Mouse (Mus musculus) erythroblast, adult 5-6 weeks (primary cell): Measurements from ENCODE around the gene Nod1. TPM values are rescaled to one million over a fixed set of nuclear protein-coding genes. Genes with fewer than 3 reads are reported as not detected.

ENCODE experiments used
- ATAC-seq: replicated peaks from 2 replicates; pipeline ENCODE4 v1.8.0; 2016; ENCODE audit warnings: moderate number of reproducible peaks, mild to moderate bottlenecking, moderate TSS enrichment, inconsistent platforms; ENCODE audit not compliant: poor library complexity, low FRiP score, severe bottlenecking
- total RNA-seq, 2 experiments: library from RNA; stranded (forward) in 1 of 2; stranded (reverse) in 1 of 2; fragments of 150-400 nt in 1 of 2; fragments of 200-764, 138-1000 nt in 1 of 2; gene quantifications; 2 replicates each; pipeline versions ENCODE4 v1.2.3 to v1.2.4; 2015 to 2017; ENCODE audit warnings: low replicate concordance in 2 of 2

Nod1 gene
- total RNA-seq, 2 experiments from 2014 or later, result 1.6 to 16.9 TPM

DNA sequence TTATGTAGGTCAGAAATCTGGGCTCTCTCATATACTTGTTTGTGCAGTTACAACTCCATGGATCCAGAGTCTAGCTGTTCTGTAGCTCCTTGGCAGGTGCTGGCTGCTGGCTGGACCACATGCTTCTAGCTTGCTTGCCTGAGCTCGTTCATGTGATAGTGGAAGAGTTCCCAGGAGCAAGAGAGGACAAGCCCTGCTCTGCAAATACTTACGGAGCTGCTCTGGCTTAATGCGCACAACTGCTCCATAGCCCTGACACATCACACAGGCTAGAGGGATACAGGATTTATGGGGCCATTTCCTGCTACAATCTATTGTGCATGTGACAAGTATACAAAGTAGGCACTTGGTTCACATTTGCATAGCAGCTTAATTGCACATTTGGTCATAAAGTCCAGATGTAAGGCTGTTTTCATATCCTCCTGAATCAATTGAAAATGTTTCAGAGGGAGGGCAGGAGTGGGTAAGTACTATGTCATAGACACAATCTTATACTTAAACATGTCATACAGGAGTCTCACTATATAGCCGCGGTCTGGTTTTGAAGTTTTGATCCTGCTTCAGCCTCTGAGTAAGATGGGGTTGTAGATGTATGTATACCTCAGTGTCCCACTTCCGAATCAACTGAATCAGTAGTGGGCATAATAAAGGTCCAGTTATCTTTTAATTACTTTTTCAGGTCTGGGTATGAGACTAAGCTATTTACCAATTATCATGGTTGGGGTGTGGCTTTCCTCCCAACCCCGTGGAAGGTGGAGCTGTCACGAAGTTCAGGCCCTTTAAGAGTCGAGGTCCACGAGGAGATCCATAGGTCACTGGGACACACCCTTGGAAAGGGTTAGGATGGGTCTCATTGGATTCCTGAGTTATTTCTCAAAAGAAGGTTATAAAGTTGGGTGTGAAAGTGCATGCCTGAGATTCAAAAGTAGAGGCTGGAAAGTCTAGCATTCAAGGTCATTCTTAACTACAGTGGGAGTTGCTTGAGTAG is 66.1 kb downstream of the Nod1 start:
- ATAC-seq, result no peak

DNA sequence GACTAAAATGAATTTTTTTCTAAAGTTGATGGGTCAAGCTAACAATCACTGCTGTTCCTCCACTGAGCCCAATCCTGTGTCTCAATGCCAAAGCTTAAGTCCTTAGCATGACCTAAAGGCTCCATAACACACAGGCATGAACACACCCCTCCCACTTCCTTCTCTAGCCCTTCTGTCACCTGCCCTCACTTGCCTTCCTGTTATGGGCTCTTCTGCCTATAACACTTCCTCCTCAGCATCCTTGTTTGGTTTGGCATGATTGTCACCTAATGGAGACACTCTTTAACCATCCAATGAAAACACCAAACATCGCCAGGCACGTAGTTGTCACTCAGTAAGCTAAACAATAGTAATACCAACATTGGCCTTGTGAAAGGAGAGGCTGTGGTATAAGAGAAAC is 69.9 kb downstream of the Nod1 start:
- no peak for ATAC-seq

DNA sequence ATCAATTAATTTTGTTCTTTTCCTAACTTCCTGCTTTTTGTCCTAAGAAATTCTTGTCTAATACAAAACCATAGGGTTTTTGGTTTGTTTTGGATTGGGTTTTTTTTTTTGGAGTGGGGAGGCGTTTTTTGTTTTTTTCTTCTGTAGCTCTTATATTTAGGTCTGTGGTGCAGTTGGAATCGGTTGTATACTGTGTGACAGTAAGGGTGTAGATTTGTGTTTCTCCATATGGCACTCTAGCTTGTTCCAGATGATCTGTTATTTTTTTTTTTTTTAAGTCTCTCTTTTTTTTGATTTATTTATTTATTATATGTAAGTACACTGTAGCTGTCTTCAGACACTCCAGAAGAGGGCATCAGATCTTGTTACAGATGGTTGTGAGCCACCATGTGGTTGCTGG is 72.2 kb downstream of the Nod1 start:
- ATAC-seq, result no peak

DNA sequence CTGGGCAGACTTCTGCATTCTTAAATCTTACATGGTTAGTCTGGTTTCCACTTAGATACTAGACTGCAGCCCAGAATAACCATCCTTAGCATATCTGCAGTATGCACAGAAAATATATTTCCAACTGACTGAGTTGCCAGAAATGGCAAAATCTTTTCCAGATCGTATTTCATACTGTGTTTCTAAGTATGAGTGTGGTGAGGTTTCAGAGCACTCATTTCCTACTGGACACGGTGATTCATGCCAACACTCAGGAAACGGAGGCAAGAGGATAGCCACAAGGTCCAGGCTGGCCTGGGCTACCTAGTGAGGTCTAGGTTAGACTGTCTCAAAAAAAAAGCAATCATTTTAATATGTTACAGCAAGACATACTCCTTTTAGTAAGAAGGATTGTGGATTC is 81.0 kb downstream of the Nod1 start:
- ATAC-seq, result no peak

DNA sequence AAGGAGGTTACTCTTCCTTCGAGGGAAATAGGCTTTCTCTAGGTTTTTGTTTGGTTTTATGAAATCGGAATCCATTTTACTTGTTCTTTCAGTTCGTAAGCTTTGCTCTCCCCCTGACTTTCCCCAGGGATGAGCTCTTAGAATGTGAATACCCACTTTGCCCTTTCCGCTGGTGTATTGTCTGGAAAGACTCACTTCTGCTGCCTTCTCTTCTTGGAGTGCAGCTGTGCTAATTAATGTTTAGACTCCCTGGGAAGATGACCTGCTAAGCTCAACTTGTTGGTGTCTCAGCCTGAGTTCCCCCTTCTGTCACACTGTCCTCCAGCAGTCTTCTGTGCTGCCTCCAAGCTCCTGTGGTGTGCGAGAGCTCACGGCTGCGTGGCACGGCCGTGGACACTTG is 82.2 kb downstream of the Nod1 start:
- ATAC-seq, result no peak

DNA sequence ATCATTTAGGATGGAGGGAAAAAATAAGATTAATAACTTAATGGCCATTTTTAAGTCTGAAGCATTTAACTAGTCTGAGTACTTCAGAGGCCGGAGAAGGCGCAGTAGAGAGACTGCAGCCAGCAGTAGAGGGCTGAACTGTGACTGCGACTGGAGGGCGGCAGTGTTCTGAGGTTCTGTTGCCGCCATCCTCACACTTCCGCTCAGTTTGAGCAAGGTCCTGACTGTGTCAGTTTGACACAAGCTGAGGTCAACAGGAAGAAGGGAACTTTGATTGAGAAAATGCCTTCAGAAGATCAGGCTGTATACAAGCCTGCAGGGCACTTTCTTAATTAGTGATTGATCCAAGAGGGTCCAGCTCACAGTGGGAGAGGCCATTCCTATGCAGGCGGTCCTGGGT is 86.2 kb downstream of the Nod1 start:
- no peak for ATAC-seq

DNA sequence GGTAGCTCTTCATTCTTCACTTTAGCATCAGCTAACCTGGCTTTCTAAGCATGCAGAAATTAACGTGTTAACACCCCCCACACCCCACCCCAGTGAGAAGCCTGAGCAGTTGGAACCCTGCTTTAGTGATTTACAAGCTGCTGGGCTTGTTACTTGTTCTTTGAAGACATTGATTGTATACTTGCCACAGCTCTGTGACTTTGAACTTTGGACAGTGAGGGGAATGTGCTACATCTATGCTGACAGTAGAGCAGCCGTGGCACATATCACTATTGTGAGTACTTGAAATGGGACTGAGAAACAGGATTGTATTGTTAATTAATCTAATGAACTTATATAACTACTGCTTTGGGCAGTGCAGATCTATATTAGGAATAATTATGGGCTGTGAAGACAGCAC is 89.0 kb downstream of the Nod1 start:
- ATAC-seq, result no peak

- ATAC-seq, result no peak
Observed at GRCm38 (mm10) chr6:54880086-54880485, 92.3 kb downstream of the Nod1 start.

- no peak for ATAC-seq
Observed at GRCm38 (mm10) chr6:54878546-54878945, 93.9 kb downstream of the Nod1 start.

- no peak for ATAC-seq
Observed at GRCm38 (mm10) chr6:54877651-54878050, 94.8 kb downstream of the Nod1 start.

DNA sequence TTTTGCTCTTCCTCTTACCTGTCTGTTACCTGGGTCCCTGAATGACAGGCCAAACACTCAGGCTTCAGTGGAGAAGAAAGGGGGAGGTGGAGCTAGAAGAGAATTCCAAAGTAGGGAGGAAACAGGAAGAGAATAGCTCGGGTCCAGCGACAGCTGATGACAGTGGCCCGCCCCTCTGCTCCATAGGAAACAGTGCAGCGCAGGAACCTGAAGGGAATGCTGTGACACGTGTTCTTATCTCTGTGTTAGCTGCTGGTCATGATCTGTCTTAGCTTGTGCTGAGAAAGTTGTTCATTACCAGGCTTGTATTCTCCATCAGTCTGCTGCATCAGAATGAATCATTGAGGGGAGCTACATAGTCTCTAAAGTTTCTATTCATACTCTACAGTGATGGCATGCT is 95.6 kb downstream of the Nod1 start:
- ATAC-seq, result no peak

Other genes with a start within 250 kb of the Nod1 start
- gene Znrf2, start 155.7 kb downstream of the Nod1 start, total RNA-seq (2015; ENCODE audit: low replicate concordance), result 14.4 and 19.4 TPM in 2 replicates
- gene Znrf2, start 155.7 kb downstream of the Nod1 start, total RNA-seq (2017; ENCODE audit: low replicate concordance), result 11.4 and 16.2 TPM in 2 replicates
- gene Ggct, start 20.3 kb upstream of the Nod1 start, total RNA-seq (2015; ENCODE audit: low replicate concordance), result 0.63 and 0.96 TPM in 2 replicates
- 0.98 and 4.8 TPM in 2 replicates for gene Ggct, start 20.3 kb upstream of the Nod1 start, total RNA-seq (2017; ENCODE audit: low replicate concordance)
- gene Gars, start 65.4 kb upstream of the Nod1 start, total RNA-seq (2015; ENCODE audit: low replicate concordance), result 15.9 and 23.6 TPM in 2 replicates
- 41.8 and 49.3 TPM in 2 replicates for gene Gars, start 65.4 kb upstream of the Nod1 start, total RNA-seq (2017; ENCODE audit: low replicate concordance)
- not detected in 2 replicates for gene Crhr2, start 160.4 kb upstream of the Nod1 start, total RNA-seq (2015; ENCODE audit: low replicate concordance)
- gene Crhr2, start 160.4 kb upstream of the Nod1 start, total RNA-seq (2017; ENCODE audit: low replicate concordance), result 0.28 TPM in 1 of 2 replicates, not detected in the other
- gene Inmt, start 202.4 kb upstream of the Nod1 start, total RNA-seq (2015; ENCODE audit: low replicate concordance), result not detected in 2 replicates
- not detected in 2 replicates for gene Inmt, start 202.4 kb upstream of the Nod1 start, total RNA-seq (2017; ENCODE audit: low replicate concordance)
- not detected in 2 replicates for gene Mindy4, start 230.8 kb upstream of the Nod1 start, total RNA-seq (2015; ENCODE audit: low replicate concordance)
- 3.4 TPM in 1 of 2 replicates, not detected in the other for gene Mindy4, start 230.8 kb upstream of the Nod1 start, total RNA-seq (2017; ENCODE audit: low replicate concordance)